Mouse (Mus musculus) ES-E14 (cell line): ENCODE measurements around the gene Pklr. TPM values are rescaled to one million over a fixed set of nuclear protein-coding genes. Genes with fewer than 3 reads are reported as not detected.

ENCODE experiments used
- DNase-seq: peaks from one replicate; pipeline ENCODE4 v3.0.0-alpha.2; 2013; ENCODE audit warnings: low read depth, low spot score
- H3K27ac ChIP-seq: 2 replicates; pipeline ENCODE4 v1.5.1; 2012; ENCODE audit warnings: low read depth, mild to moderate bottlenecking, low read length, moderate library complexity, mixed read lengths; ENCODE audit not compliant: poor library complexity, insufficient read depth, severe bottlenecking
- H3K36me3 ChIP-seq: 2 replicates; pipeline ENCODE4 v1.6.1; 2012; ENCODE audit warnings: mild to moderate bottlenecking, low read length, moderate library complexity, mixed read lengths; ENCODE audit not compliant: control insufficient read depth, poor library complexity, insufficient read depth, severe bottlenecking
- H3K4me1 ChIP-seq, 2 experiments: fragments of 150-350 bp in 1 of 2; sonication (generic) in 1 of 2; 2 replicates each; pipeline ENCODE4 v1.6.1; 2012; ENCODE audit warnings: low read length in 2 of 2, mild to moderate bottlenecking in 1 of 2, mixed read lengths in 1 of 2; ENCODE audit not compliant: control insufficient read depth in 2 of 2, insufficient read depth in 2 of 2, poor library complexity in 1 of 2
- H3K4me3 ChIP-seq, 2 experiments: fragments of 150-350 bp in 1 of 2; sonication (generic) in 1 of 2; 2 replicates each; pipeline ENCODE4 v1.5.1; 2012; ENCODE audit warnings: low read length in 2 of 2, low read depth in 1 of 2, mild to moderate bottlenecking in 1 of 2, mixed read lengths in 1 of 2; ENCODE audit not compliant: insufficient read depth in 1 of 2, poor library complexity in 1 of 2, severe bottlenecking in 1 of 2
- H3K9ac ChIP-seq: 2 replicates; pipeline ENCODE4 v1.6.1; 2012; ENCODE audit warnings: low read depth, mild to moderate bottlenecking, low read length, mixed read lengths; ENCODE audit not compliant: poor library complexity, insufficient read depth, severe bottlenecking
- H3K9me3 ChIP-seq: fragments of 150-350 bp; sonication (generic); 2 replicates; pipeline ENCODE4 v1.6.1; 2012; ENCODE audit warnings: low read depth, mild to moderate bottlenecking, low read length; ENCODE audit not compliant: control insufficient read depth, insufficient read depth
- CHD2 ChIP-seq: IDR thresholded peaks from 2 replicates; pipeline ENCODE4 v1.6.1; 2014; ENCODE audit warnings: mild to moderate bottlenecking, low read depth, low read length, inconsistent platforms
- HCFC1 ChIP-seq: IDR thresholded peaks from 2 replicates; pipeline ENCODE4 v1.6.1; 2012; ENCODE audit warnings: low read length, inconsistent platforms, borderline replicate concordance; ENCODE audit not compliant: insufficient read depth
- MAFK ChIP-seq: IDR thresholded peaks from 2 replicates; pipeline ENCODE4 v1.6.1; 2014; ENCODE audit warnings: mild to moderate bottlenecking, low read depth, low read length, inconsistent platforms; ENCODE audit not compliant: insufficient read depth
- ZC3H11A ChIP-seq: IDR thresholded peaks from 2 replicates; pipeline ENCODE4 v1.6.1; 2012; ENCODE audit warnings: low read depth, mild to moderate bottlenecking, inconsistent platforms, low read length, borderline replicate concordance
- ZNF384 ChIP-seq: IDR thresholded peaks from 2 replicates; pipeline ENCODE4 v1.6.1; 2012; ENCODE audit warnings: low read depth, low read length, inconsistent platforms
- in situ Hi-C, 2 experiments: fragments of 600-800 bp; cut with MboI; formaldehyde crosslinking; loops; one replicate each; pipeline ENCODE4 v1.15.1; 2025; ENCODE audit warnings: low sequenced_read_pairs in 2 of 2, inconsistent platforms in 1 of 2; ENCODE audit not compliant: unreplicated experiment in 2 of 2
- total RNA-seq: library from RNA; depleted of rRNA; stranded (reverse); fragments of 300-350 nt; gene quantifications from 2 replicates; pipeline ENCODE4 v1.2.3, GENCODE M21; 2012; rRNA removed

Pklr gene
- total RNA-seq, 1 experiment: 0.85 TPM

DNA sequence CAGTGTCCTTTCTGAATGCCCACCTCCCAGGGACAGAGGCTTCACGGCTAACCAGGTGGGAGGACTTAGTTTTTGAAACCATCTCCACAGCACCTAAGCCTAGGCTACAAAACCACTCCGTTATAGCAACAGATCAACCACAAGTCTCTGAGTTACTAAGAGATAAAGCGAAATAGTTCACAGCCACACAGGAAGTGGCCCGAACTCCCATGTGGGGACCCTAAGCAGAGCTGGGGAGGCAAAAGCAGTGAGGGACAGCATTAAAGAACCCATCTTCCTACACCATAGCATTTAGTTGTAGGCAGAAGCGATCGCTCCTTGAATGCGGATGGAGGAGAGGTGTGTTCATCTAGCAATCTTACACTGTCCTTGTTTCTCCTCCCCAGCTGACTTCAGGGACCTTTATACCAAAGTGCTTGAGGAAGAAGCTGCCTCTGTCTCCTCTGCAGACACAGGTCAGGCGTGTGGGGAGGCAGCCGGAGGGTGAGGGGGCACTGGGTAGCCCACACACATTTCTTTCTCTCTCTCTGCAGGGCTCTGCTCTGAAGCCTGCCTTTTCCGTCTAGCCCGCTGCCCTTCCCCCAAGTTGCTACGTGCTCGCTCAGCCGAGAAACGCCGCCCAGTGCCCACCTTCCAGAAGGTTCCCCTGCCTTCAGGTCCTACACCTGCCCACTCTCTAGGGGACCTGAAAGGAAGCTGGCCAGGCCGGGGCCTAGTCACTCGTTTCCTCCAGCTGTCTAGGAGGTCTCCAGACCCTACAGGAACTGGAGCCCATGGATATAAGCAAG is 51.9 kb downstream of the Pklr start:
- Histone ChIP-seq H3K36me3 (no peaks in the 10 kb centered on the region), H3K9me3 (no peaks in the 10 kb centered on the region), H3K9ac (0 out of 2 replicates have a peak overlapping the region, but pooled peaks have one; percentile 60), H3K4me3 (peak overlapping the region; percentile 0 to 54; a peak in 2 of 4 replicates), H3K27ac (no peak overlapping the region), H3K4me1 (peaks cover 5 to 23% of the 10 kb centered on the region in 2 experiments; a peak in 3 of 4 replicates)
- DNase-seq: no peak
- TF ChIP-seq CHD2 (no peak), ZC3H11A (no peak), HCFC1 (no peak), ZNF384 (no peak), MAFK (no peak)
- in situ Hi-C loops: no loop called here

GRCm38 (mm10) chr3:89188478-89188875 is 52.5 kb downstream of the Pklr start:
- Histone ChIP-seq H3K9ac (peak overlapping the region; percentile 1; the same call in 1 of the 2 replicates), H3K9me3 (no peaks in the 10 kb centered on the region), H3K4me1 (peaks cover 5 to 23% of the 10 kb centered on the region in 2 experiments; a peak in 3 of 4 replicates), H3K27ac (no peak overlapping the region), H3K36me3 (no peaks in the 10 kb centered on the region), H3K4me3 (peak overlapping the region in 1 of 2 experiments; percentile 7; a peak in 1 of 4 replicates)
- in situ Hi-C loops: no loop called here
- DNase-seq: no peak
- TF ChIP-seq HCFC1 (no peak), MAFK (no peak), ZC3H11A (no peak), ZNF384 (no peak), CHD2 (no peak)

DNA sequence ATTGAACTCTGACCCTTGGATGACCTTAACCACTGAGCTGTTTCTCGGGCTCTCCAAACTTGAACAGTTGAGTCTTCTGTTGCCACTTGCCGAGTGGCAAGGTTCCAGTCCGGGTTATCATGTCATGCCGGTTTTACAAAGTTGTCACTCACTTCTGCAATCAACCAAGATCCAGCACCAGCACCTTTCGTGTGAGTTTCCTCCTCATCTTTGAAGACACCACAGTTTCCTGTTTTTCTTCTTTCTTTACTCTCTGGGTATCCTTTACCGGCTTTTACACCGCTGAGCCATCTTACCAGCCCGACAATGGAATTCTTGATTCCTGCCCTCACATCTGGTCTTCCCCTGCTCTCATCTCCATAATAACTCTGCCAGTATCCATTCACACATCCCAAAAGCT is 54.5 kb downstream of the Pklr start:
- no peak for DNase-seq
- Histone ChIP-seq H3K4me1 (peaks cover 5 to 15% of the 10 kb centered on the region in 2 experiments; a peak in 3 of 4 replicates), H3K4me3 (no peak overlapping the region), H3K27ac (no peak overlapping the region), H3K9me3 (no peaks in the 10 kb centered on the region), H3K36me3 (no peaks in the 10 kb centered on the region), H3K9ac (no peak overlapping the region)
- TF ChIP-seq HCFC1 (no peak), ZNF384 (no peak), MAFK (no peak), ZC3H11A (no peak), CHD2 (no peak)
- in situ Hi-C loops: no loop called here

- Histone ChIP-seq H3K27ac (no peak overlapping the region), H3K4me3 (no peak overlapping the region), H3K4me1 (peaks cover 5 to 9% of the 10 kb centered on the region in 2 experiments), H3K9ac (no peak overlapping the region), H3K36me3 (no peaks in the 10 kb centered on the region), H3K9me3 (no peaks in the 10 kb centered on the region)
- DNase-seq: no peak
- in situ Hi-C loops: no loop called here
- no peak for TF ChIP-seq ZNF384
- no peak for TF ChIP-seq CHD2
- no peak for TF ChIP-seq ZC3H11A
- no peak for TF ChIP-seq HCFC1
- no peak for TF ChIP-seq MAFK
Measured at GRCm38 (mm10) chr3:89193351-89193750, 57.4 kb downstream of the Pklr start.

- peaks cover 2 to 9% of the 10 kb centered on the region in 2 experiments for H3K4me1 ChIP-seq
- no peak overlapping the region for H3K4me3 ChIP-seq
- in situ Hi-C loops: no loop called here
- no peak for TF ChIP-seq MAFK
- TF ChIP-seq ZNF384: no peak
- TF ChIP-seq ZC3H11A: no peak
- TF ChIP-seq HCFC1: no peak
- no peak for TF ChIP-seq CHD2
- H3K9me3 ChIP-seq: no peaks in the 10 kb centered on the region
- H3K36me3 ChIP-seq: no peaks in the 10 kb centered on the region
- H3K9ac ChIP-seq: no peak overlapping the region
- no peak for DNase-seq
- H3K27ac ChIP-seq: no peak overlapping the region
Measured at GRCm38 (mm10) chr3:89193853-89194252, 57.9 kb downstream of the Pklr start.

Other genes with a start within 250 kb of the Pklr start
- 74.5 and 78.3 TPM in 2 replicates for gene Msto1, start 222.1 kb upstream of the Pklr start, total RNA-seq
- gene Ash1l, start 185.5 kb upstream of the Pklr start, total RNA-seq: 11.2 and 11.7 TPM in 2 replicates
- gene Dap3, start 185.0 kb upstream of the Pklr start, total RNA-seq: 168 and 185 TPM in 2 replicates
- 13.3 and 14.6 TPM in 2 replicates for gene Rusc1, start 42.8 kb upstream of the Pklr start, total RNA-seq
- 0.26 TPM in 1 of 2 replicates, not detected in the other for gene Gm43738, start 35.0 kb upstream of the Pklr start, total RNA-seq
- gene Fdps, start 34.2 kb upstream of the Pklr start, total RNA-seq: 181 and 184 TPM in 2 replicates
- gene Hcn3, start 24.1 kb downstream of the Pklr start, total RNA-seq: 4.0 and 6.0 TPM in 2 replicates
- gene Clk2, start 28.7 kb downstream of the Pklr start, total RNA-seq: 42.0 and 60.1 TPM in 2 replicates
- gene Scamp3, start 41.3 kb downstream of the Pklr start, total RNA-seq: 83.2 and 102 TPM in 2 replicates
- gene Fam189b, start 47.0 kb downstream of the Pklr start, total RNA-seq: 8.6 and 9.3 TPM in 2 replicates
- gene Gba, start 66.8 kb downstream of the Pklr start, total RNA-seq: 69.3 and 89.7 TPM in 2 replicates
- gene Thbs3, start 79.0 kb downstream of the Pklr start, total RNA-seq: 36.9 and 46.9 TPM in 2 replicates
- 234 and 251 TPM in 2 replicates for gene Mtx1, start 90.9 kb downstream of the Pklr start, total RNA-seq
- 3.0 and 3.9 TPM in 2 replicates for gene Muc1, start 92.9 kb downstream of the Pklr start, total RNA-seq
- 113 and 134 TPM in 2 replicates for gene Krtcap2, start 109.8 kb downstream of the Pklr start, total RNA-seq
- 3.1 and 5.3 TPM in 2 replicates for gene Trim46, start 110.2 kb downstream of the Pklr start, total RNA-seq
- gene Dpm3, start 123.2 kb downstream of the Pklr start, total RNA-seq: 207 and 297 TPM in 2 replicates
- gene Slc50a1, start 134.4 kb downstream of the Pklr start, total RNA-seq: 17.0 and 27.0 TPM in 2 replicates
- gene Efna1, start 145.0 kb downstream of the Pklr start, total RNA-seq: 2.1 and 9.5 TPM in 2 replicates
- 7.5 and 12.5 TPM in 2 replicates for gene Efna3, start 186.8 kb downstream of the Pklr start, total RNA-seq
- 24.0 and 41.9 TPM in 2 replicates for gene Efna4, start 201.9 kb downstream of the Pklr start, total RNA-seq
- gene Adam15, start 213.9 kb downstream of the Pklr start, total RNA-seq: 56.3 and 59.1 TPM in 2 replicates
- not detected in 2 replicates for gene Dcst2, start 225.8 kb downstream of the Pklr start, total RNA-seq
- gene Dcst1, start 229.1 kb downstream of the Pklr start, total RNA-seq: 0.09 and 0.16 TPM in 2 replicates